Mouse (Mus musculus) ES-E14 (cell line): ENCODE data around the gene Zfp697. TPM values are rescaled to one million over a fixed set of nuclear protein-coding genes. Genes with fewer than 3 reads are reported as not detected.

Experiments
- DNase-seq: peaks from one replicate; pipeline ENCODE4 v3.0.0-alpha.2; 2013; ENCODE audit warnings: low read depth, low spot score
- H3K27ac ChIP-seq: 2 replicates; pipeline ENCODE4 v1.5.1; 2012; ENCODE audit warnings: low read depth, mild to moderate bottlenecking, low read length, moderate library complexity, mixed read lengths; ENCODE audit not compliant: poor library complexity, insufficient read depth, severe bottlenecking
- H3K36me3 ChIP-seq: 2 replicates; pipeline ENCODE4 v1.6.1; 2012; ENCODE audit warnings: mild to moderate bottlenecking, low read length, moderate library complexity, mixed read lengths; ENCODE audit not compliant: control insufficient read depth, poor library complexity, insufficient read depth, severe bottlenecking
- H3K4me1 ChIP-seq, 2 experiments: fragments of 150-350 bp in 1 of 2; sonication (generic) in 1 of 2; 2 replicates each; pipeline ENCODE4 v1.6.1; 2012; ENCODE audit warnings: low read length in 2 of 2, mild to moderate bottlenecking in 1 of 2, mixed read lengths in 1 of 2; ENCODE audit not compliant: control insufficient read depth in 2 of 2, insufficient read depth in 2 of 2, poor library complexity in 1 of 2
- H3K4me3 ChIP-seq, 2 experiments: fragments of 150-350 bp in 1 of 2; sonication (generic) in 1 of 2; 2 replicates each; pipeline ENCODE4 v1.5.1; 2012; ENCODE audit warnings: low read length in 2 of 2, low read depth in 1 of 2, mild to moderate bottlenecking in 1 of 2, mixed read lengths in 1 of 2; ENCODE audit not compliant: insufficient read depth in 1 of 2, poor library complexity in 1 of 2, severe bottlenecking in 1 of 2
- H3K9ac ChIP-seq: 2 replicates; pipeline ENCODE4 v1.6.1; 2012; ENCODE audit warnings: low read depth, mild to moderate bottlenecking, low read length, mixed read lengths; ENCODE audit not compliant: poor library complexity, insufficient read depth, severe bottlenecking
- H3K9me3 ChIP-seq: fragments of 150-350 bp; sonication (generic); 2 replicates; pipeline ENCODE4 v1.6.1; 2012; ENCODE audit warnings: low read depth, mild to moderate bottlenecking, low read length; ENCODE audit not compliant: control insufficient read depth, insufficient read depth
- CHD2 ChIP-seq: IDR thresholded peaks from 2 replicates; pipeline ENCODE4 v1.6.1; 2014; ENCODE audit warnings: mild to moderate bottlenecking, low read depth, low read length, inconsistent platforms
- HCFC1 ChIP-seq: IDR thresholded peaks from 2 replicates; pipeline ENCODE4 v1.6.1; 2012; ENCODE audit warnings: low read length, inconsistent platforms, borderline replicate concordance; ENCODE audit not compliant: insufficient read depth
- MAFK ChIP-seq: IDR thresholded peaks from 2 replicates; pipeline ENCODE4 v1.6.1; 2014; ENCODE audit warnings: mild to moderate bottlenecking, low read depth, low read length, inconsistent platforms; ENCODE audit not compliant: insufficient read depth
- ZC3H11A ChIP-seq: IDR thresholded peaks from 2 replicates; pipeline ENCODE4 v1.6.1; 2012; ENCODE audit warnings: low read depth, mild to moderate bottlenecking, inconsistent platforms, low read length, borderline replicate concordance
- ZNF384 ChIP-seq: IDR thresholded peaks from 2 replicates; pipeline ENCODE4 v1.6.1; 2012; ENCODE audit warnings: low read depth, low read length, inconsistent platforms
- in situ Hi-C, 2 experiments: fragments of 600-800 bp; cut with MboI; formaldehyde crosslinking; loops; one replicate each; pipeline ENCODE4 v1.15.1; 2025; ENCODE audit warnings: low sequenced_read_pairs in 2 of 2, inconsistent platforms in 1 of 2; ENCODE audit not compliant: unreplicated experiment in 2 of 2
- total RNA-seq: library from RNA; depleted of rRNA; stranded (reverse); fragments of 300-350 nt; gene quantifications from 2 replicates; pipeline ENCODE4 v1.2.3, GENCODE M21; 2012

The Zfp697 gene
- total RNA-seq, 1 experiment, result 3.4 TPM

DNA sequence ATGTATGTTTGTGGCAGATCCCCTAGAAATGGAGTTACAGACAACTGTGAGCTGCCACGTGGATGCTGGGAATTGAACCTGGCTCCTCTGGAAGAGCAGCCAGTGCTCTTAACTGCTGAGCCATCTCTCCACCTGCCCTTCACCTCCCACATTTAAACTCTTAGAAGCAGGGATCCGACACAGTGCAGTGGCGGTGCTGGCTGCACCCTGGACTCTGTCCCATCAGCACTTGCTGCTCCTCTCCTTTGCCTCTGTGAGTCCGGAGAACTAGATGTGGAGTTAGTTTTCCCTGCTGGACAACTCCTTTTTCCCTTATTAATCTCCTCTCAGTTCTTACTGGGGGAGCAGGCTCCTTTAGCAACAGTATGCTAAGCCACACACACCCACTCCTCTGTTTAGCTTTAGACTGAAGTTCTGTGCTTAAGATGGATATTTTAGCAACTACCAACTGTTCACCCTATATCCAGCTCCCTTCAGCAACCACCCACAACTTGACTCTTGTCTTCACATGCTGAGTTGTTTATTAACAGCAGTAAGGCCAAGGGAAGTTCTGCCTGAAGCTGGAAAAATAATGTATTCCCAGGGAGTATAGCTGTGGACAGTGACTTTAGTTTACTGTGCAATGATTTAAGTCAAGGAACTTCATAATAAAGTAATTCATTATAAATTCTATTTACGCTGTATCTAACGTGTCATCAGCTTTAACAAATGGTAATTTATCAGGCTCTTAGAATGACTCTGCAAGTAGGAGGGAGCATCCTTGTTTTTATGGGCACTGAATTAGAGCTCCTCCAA, 36.9 kb downstream of the Zfp697 start:
- in situ Hi-C loops, result no loop called here
- DNase-seq, result no peak
- TF ChIP-seq ZNF384 (no peak), MAFK (no peak), HCFC1 (no peak), ZC3H11A (no peak), CHD2 (no peak)
- Histone ChIP-seq H3K9ac (no peak overlapping the region), H3K36me3 (no peaks in the 10 kb centered on the region), H3K9me3 (no peaks in the 10 kb centered on the region), H3K27ac (no peak overlapping the region), H3K4me3 (no peak overlapping the region), H3K4me1 (no peaks in the 10 kb centered on the region; a peak in 1 of 4 replicates)

DNA sequence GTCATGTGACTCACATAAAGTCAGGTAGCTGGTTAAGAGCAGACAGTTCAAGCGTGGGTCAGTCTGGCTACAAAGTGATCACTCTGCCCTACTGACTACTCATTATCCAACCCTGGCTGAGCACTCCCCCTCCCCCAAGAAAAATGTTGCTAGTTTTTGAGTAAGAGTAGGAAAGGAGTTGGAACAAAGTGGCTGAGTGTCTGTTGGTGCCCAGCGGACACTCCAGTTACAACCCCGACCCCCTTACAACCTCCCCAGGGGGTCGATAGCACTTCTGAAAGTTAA, 37.5 kb downstream of the Zfp697 start:
- no peaks in the 10 kb centered on the region; a peak in 1 of 4 replicates for H3K4me1 ChIP-seq
- H3K4me3 ChIP-seq, result no peak overlapping the region

DNA sequence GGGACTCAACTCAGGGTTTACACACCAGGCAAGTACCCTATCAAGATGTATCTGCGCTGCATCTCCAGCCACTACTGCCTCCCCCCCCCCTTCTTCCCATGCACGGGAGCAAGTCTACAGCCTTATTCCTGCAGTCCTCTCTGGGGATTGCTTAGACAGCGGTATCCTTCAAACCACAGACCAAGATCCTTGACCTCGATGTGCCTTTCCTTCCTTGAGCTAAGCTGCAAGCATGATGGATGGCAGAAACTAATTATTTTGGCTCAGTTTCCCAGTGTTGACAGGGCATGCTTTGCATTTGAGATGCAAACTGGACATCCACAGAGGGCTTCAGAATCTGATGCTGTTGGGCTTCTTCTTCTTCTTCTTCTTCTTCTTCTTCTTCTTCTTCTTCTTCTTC, 40.7 kb downstream of the Zfp697 start:
- H3K9me3 ChIP-seq, result no peaks in the 10 kb centered on the region
- TF ChIP-seq CHD2, result no peak
- no peak for TF ChIP-seq ZNF384
- TF ChIP-seq ZC3H11A, result no peak
- TF ChIP-seq HCFC1, result no peak
- TF ChIP-seq MAFK, result no peak
- H3K36me3 ChIP-seq, result no peaks in the 10 kb centered on the region
- no peak overlapping the region for H3K27ac ChIP-seq
- no peak overlapping the region for H3K9ac ChIP-seq
- DNase-seq, result no peak
- peaks cover 0 to 4% of the 10 kb centered on the region in 2 experiments; a peak in 1 of 4 replicates for H3K4me1 ChIP-seq
- no peak overlapping the region for H3K4me3 ChIP-seq
- in situ Hi-C loops, result no loop called here

More for the DNA sequence above, 37.5 kb downstream of the Zfp697 start:
- no peak for DNase-seq
- Histone ChIP-seq H3K9ac (no peak overlapping the region), H3K27ac (no peak overlapping the region), H3K9me3 (no peaks in the 10 kb centered on the region), H3K36me3 (no peaks in the 10 kb centered on the region)
- no peak for TF ChIP-seq ZC3H11A
- no peak for TF ChIP-seq MAFK
- TF ChIP-seq CHD2, result no peak
- no peak for TF ChIP-seq ZNF384
- no peak for TF ChIP-seq HCFC1
- in situ Hi-C loops, result no loop called here

DNA sequence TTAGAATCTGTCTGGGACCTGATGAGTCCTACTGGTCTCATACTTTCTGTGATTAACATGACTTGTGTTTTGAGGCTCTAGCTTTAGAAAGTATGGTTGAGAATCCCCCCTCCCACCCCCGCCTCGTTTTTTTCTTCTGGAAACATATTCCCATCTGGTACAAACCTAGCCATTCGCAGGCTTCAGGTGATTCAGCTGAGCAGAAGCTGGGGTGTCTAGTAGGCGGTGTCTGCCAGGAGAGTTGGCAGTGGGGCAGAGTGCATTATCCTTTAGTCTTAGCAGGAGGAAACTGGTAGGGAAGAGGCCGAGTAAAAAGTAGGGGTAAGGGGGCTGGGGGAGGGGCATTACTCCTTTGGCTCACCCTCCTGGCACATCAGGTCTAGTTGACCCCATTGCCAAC, 44.5 kb downstream of the Zfp697 start:
- Histone ChIP-seq H3K9me3 (no peaks in the 10 kb centered on the region), H3K27ac (no peak overlapping the region), H3K9ac (no peak overlapping the region), H3K4me3 (peak overlapping the region in 1 of 2 experiments; percentile 72; a peak in 2 of 4 replicates), H3K36me3 (no peaks in the 10 kb centered on the region), H3K4me1 (peaks cover 0 to 4% of the 10 kb centered on the region in 2 experiments; a peak in 1 of 4 replicates)
- in situ Hi-C loops, result no loop called here
- DNase-seq, result no peak
- no peak for TF ChIP-seq HCFC1
- no peak for TF ChIP-seq ZNF384
- no peak for TF ChIP-seq CHD2
- TF ChIP-seq MAFK, result no peak
- no peak for TF ChIP-seq ZC3H11A

DNA sequence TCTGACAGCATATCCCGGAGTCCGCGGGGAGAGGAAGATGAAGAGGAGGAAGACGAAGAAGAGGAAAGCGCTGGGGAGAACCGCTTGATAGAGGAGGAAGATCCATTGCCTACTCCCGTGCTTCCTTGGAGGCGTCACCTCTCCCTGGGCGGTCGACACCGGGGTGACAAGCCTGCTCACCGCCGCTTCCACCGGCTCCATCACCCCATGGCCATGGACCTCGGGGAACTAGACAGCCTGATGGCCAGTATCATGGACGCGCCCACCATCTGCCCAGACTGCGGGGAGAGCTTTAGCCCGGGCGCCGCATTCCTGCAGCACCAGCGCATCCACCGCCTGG, 45.0 kb downstream of the Zfp697 start:
- no peak for DNase-seq
- Histone ChIP-seq H3K27ac (no peak overlapping the region), H3K4me1 (peaks cover 0 to 4% of the 10 kb centered on the region in 2 experiments; a peak in 1 of 4 replicates), H3K9ac (peak overlapping the region; percentile 45; the same call in 1 of the 2 replicates), H3K9me3 (no peaks in the 10 kb centered on the region), H3K36me3 (no peaks in the 10 kb centered on the region), H3K4me3 (peak overlapping the region; percentile 72 to 92)
- TF ChIP-seq ZNF384, result no peak
- in situ Hi-C loops, result no loop called here
